Mouse (Mus musculus): ENCODE measurements at regions not wholly inside any gene's neighbourhood (a gene's known extent, or its start where the extent isn't known, plus 50 kb on each side); places are given as distances from the start of the nearest gene placed in this dataset.

GRCm38 (mm10) chr5:118465991-118466750 lies 94.3 kb upstream of the Med13l start:
- Histone ChIP-seq H3K9ac (peak overlapping the region; percentile 68), H3K36me3 (no peaks in the 10 kb centered on the region)
- no peak for ATAC-seq (ENCODE audit: extremely low read depth, insufficient number of reproducible peaks, low FRiP score, low TSS enrichment)

GRCm38 (mm10) chr5:118468739-118469138 lies 91.7 kb upstream of the Med13l start:
- 35% methylated on average over 4 of the region's 4 CpGs for WGBS
- Histone ChIP-seq H3K27me3 (replicated peaks) (no peaks in the 10 kb centered on the region), H3K4me1 (peaks cover 53% of the 10 kb centered on the region), H3K36me3 (no peaks in the 10 kb centered on the region), H3K27ac (replicated peaks) (no peak overlapping the region), H3K9ac (no peak overlapping the region), H3K4me3 (no peak overlapping the region), H3K9me3 (no peaks in the 10 kb centered on the region), H3K4me2 (no peak overlapping the region)
- ATAC-seq (ENCODE audit: extremely low read depth, insufficient number of reproducible peaks, low FRiP score, low TSS enrichment), result no peak

More at GRCm38 (mm10) chr5:118465991-118466750, 94.3 kb upstream of the Med13l start:
- Histone ChIP-seq H3K4me2 (peak overlapping the region; percentile 70), H3K4me1 (peaks cover 35% of the 10 kb centered on the region), H3K27me3 (replicated peaks) (peaks cover 5% of the 10 kb centered on the region), H3K27ac (replicated peaks) (peak overlapping the region; percentile 51), H3K4me3 (peak overlapping the region; percentile 44), H3K9me3 (no peaks in the 10 kb centered on the region)
- 13% methylated on average over 10 of the region's 10 CpGs for WGBS

DNA sequence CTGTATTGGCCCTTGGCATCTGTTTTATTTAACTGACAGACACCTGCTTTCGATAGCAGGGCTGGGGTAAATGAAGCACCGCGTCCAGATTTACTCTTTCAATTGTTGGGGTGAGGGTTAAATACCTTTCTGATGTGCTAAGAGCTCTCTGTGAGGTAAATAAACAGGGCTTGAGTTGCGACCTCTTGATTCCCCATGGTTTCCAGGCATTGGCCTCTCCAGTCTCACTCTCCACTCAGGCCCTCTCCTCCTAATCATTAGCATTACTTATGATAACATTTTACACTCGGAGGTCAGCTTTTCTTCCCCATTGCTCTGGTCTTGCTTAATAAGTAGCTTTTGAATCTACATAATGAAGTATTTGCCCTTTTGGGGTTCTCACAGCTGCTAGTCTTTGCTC lies 88.9 kb upstream of the Med13l start:
- no peaks in the 10 kb centered on the region for H3K27me3 ChIP-seq (replicated peaks)
- WGBS, result 32% methylated on average over 5 of the region's 5 CpGs
- no peak for ATAC-seq (ENCODE audit: extremely low read depth, insufficient number of reproducible peaks, low FRiP score, low TSS enrichment)
- H3K4me2 ChIP-seq, result no peak overlapping the region
- H3K4me3 ChIP-seq, result no peak overlapping the region
- H3K9me3 ChIP-seq, result no peaks in the 10 kb centered on the region
- H3K27ac ChIP-seq (replicated peaks), result no peak overlapping the region
- no peak overlapping the region for H3K9ac ChIP-seq
- no peaks in the 10 kb centered on the region for H3K36me3 ChIP-seq
- H3K4me1 ChIP-seq, result peaks cover 34% of the 10 kb centered on the region

DNA sequence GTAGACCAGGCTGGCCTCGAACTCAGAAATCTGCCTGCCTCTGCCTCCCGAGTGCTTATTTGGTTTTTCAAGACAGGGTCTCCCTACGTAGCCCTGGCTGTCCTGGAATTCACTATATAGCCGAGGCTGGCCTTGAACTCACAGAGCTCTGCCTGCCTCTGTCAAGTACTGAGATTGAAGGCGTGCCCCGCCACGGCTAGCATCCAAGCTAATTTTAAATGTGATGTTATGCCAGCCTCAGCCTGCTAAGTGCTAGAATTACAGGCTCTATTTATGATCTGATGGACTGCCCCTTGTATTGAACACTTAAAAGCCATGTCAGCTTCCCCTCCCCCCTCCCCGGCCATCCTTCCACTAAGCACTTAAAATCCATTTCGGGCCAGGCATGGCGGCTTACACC lies 88.2 kb upstream of the Med13l start:
- no peak overlapping the region for H3K9ac ChIP-seq
- H3K36me3 ChIP-seq, result no peaks in the 10 kb centered on the region
- H3K27ac ChIP-seq (replicated peaks), result no peak overlapping the region
- no peaks in the 10 kb centered on the region for H3K9me3 ChIP-seq
- WGBS, result 73% methylated on average over 10 of the region's 10 CpGs
- H3K4me2 ChIP-seq, result no peak overlapping the region
- no peak for ATAC-seq (ENCODE audit: extremely low read depth, insufficient number of reproducible peaks, low FRiP score, low TSS enrichment)
- H3K4me3 ChIP-seq, result no peak overlapping the region
- H3K27me3 ChIP-seq (replicated peaks), result no peaks in the 10 kb centered on the region
- H3K4me1 ChIP-seq, result peaks cover 40% of the 10 kb centered on the region

DNA sequence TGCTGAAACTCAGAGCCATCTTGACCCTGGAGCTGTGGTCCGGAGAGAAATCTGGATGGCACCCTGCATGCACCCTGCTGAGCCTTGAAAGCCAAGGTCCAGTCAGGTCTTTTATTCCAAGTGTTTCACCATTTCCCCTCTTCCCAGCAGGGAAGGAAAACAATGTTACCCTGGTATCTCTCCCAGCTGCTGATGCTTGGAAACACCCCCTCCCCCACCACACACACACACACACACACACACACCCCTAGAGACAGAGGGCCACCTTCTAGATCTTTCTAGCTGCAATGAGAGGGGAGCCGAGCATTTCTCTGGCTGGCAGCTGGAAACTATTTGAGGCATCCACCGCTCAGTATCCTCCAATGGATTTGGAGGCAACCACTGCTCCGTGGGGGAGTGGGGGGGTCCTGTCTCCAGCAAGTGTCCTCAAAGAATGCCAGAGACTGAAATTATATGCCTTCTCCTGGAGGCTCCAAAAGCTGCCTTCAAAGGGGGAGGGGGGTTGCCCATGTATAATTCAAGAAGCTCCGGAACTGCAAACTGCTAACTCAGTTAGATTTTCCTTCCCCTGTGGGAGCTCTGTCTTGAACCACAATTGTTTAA lies 87.2 kb upstream of the Med13l start:
- no peaks in the 10 kb centered on the region for H3K36me3 ChIP-seq
- peak overlapping the region; percentile 40; the same call in 1 of the 2 replicates for H3K9ac ChIP-seq
- no peaks in the 10 kb centered on the region for H3K27me3 ChIP-seq (replicated peaks)
- 32% methylated on average over 5 of the region's 5 CpGs for WGBS
- ATAC-seq (ENCODE audit: extremely low read depth, insufficient number of reproducible peaks, low FRiP score, low TSS enrichment), result no peak
- peaks cover 49% of the 10 kb centered on the region for H3K4me1 ChIP-seq
- no peak overlapping the region for H3K4me2 ChIP-seq
- no peaks in the 10 kb centered on the region for H3K9me3 ChIP-seq
- 0 out of 2 replicates have a peak overlapping the region, but pooled peaks have one; percentile 32 for H3K27ac ChIP-seq (replicated peaks)
- no peak overlapping the region for H3K4me3 ChIP-seq

DNA sequence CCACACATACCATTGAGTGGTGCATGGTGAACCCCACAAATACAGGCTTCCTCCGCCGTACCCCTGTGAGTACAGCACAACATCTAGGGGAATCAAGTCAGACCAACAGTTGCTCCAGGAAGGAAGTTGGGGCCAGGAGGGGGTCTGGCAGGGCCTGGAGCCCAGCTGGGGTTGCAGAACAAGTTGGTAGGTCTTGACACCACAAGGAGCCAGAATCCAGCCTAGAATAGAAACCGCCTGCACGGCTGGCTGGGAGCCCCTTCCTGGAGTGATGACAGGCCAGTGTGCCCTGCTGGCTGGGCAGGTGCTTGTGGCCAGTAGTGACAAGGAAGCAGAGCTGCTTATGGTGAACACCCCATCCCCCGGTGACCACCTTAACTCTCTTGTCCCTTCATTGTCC lies 83.9 kb upstream of the Med13l start:
- 44% methylated on average over 5 of the region's 5 CpGs for WGBS
- H3K9ac ChIP-seq, result no peak overlapping the region
- no peak overlapping the region for H3K4me3 ChIP-seq
- no peaks in the 10 kb centered on the region for H3K27me3 ChIP-seq (replicated peaks)
- H3K4me1 ChIP-seq, result peaks cover 47% of the 10 kb centered on the region
- ATAC-seq (ENCODE audit: extremely low read depth, insufficient number of reproducible peaks, low FRiP score, low TSS enrichment), result no peak
- no peaks in the 10 kb centered on the region for H3K9me3 ChIP-seq
- H3K36me3 ChIP-seq, result no peaks in the 10 kb centered on the region
- no peak overlapping the region for H3K4me2 ChIP-seq
- peak overlapping the region; percentile 0; the same call in 1 of the 2 replicates for H3K27ac ChIP-seq (replicated peaks)

- Histone ChIP-seq H3K27ac (replicated peaks) (peak overlapping the region; percentile 13), H3K9ac (peak overlapping the region; percentile 79), H3K4me3 (peak overlapping the region; percentile 45), H3K27me3 (replicated peaks) (no peaks in the 10 kb centered on the region), H3K4me1 (peaks cover 42% of the 10 kb centered on the region), H3K36me3 (no peaks in the 10 kb centered on the region), H3K9me3 (no peaks in the 10 kb centered on the region), H3K4me2 (peak overlapping the region; percentile 74)
- WGBS, result 50% methylated on average over 19 of the region's 19 CpGs
- no peak for ATAC-seq (ENCODE audit: extremely low read depth, insufficient number of reproducible peaks, low FRiP score, low TSS enrichment)
Measured at GRCm38 (mm10) chr5:118477131-118478119, 83.1 kb upstream of the Med13l start.

DNA sequence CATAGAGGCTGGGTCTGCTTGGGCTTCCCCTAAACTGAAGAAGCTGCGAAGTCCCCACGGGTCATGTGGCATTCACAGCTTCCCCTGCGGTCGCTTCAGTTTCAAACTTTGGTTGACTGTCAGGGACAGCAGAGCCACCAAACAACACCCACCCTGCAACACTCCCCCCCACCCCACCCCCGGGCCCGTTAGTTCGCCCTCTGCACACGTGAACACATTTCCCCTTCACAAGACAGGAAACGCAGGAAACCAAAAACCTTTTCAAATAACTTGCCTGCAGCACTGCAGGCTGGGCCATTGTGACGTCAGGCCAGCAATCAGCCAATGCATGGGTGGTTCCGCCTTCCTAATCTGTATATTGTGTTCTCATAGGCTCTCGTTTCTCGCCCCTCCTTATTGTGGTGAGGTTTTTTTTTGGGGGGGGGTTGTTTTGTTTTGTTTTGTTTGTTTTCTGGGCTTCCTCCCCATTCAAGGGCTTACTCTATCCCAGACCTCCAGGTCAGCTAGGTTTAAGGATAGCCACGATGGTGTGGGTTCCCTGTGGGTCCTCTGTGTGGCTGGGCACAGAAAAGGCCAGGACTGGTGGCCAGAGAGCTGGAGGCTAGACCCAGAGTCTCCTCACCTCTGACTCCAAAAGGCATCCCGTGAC lies 82.2 kb upstream of the Med13l start:
- Histone ChIP-seq H3K27me3 (replicated peaks) (no peaks in the 10 kb centered on the region), H3K27ac (replicated peaks) (peak overlapping the region; percentile 48), H3K9ac (peak overlapping the region; percentile 79), H3K4me2 (peak overlapping the region; percentile 74), H3K4me1 (peaks cover 42% of the 10 kb centered on the region), H3K9me3 (no peaks in the 10 kb centered on the region), H3K4me3 (peak overlapping the region; percentile 45), H3K36me3 (no peaks in the 10 kb centered on the region)
- WGBS, result 9% methylated on average over 15 of the region's 15 CpGs
- ATAC-seq (ENCODE audit: extremely low read depth, insufficient number of reproducible peaks, low FRiP score, low TSS enrichment), result peak; percentile 70; the same call in 1 of the 2 replicates

DNA sequence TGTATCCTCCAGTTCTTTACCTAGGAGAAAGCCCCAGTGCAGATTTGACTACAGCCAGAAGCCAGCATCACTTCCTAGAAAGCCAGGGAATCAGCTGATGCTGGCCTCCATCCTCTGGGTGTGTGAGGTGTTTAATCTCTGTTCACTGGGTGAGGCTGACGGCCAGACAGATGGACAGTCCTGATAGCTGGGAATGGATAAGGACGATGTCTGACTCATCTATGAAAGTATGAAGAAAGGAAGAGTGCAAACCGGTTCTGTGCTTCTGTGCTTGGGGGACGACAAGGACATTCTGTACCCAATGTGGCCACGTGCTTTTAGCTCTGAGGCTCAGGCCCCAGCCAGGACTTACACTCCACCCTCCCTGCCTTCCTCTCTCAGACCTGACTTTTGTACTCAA lies 80.5 kb upstream of the Med13l start:
- H3K27ac ChIP-seq (replicated peaks), result no peak overlapping the region
- ATAC-seq (ENCODE audit: extremely low read depth, insufficient number of reproducible peaks, low FRiP score, low TSS enrichment), result no peak

GRCm38 (mm10) chr5:118480965-118481793 lies 79.3 kb upstream of the Med13l start:
- peaks cover 48% of the 10 kb centered on the region for H3K4me1 ChIP-seq

More for the DNA sequence above, 80.5 kb upstream of the Med13l start:
- no peak overlapping the region for H3K4me2 ChIP-seq
- no peak overlapping the region for H3K9ac ChIP-seq
- 33% methylated on average over 5 of the region's 5 CpGs for WGBS
- H3K9me3 ChIP-seq, result no peaks in the 10 kb centered on the region
- peaks cover 50% of the 10 kb centered on the region for H3K4me1 ChIP-seq
- H3K4me3 ChIP-seq, result no peak overlapping the region
- H3K36me3 ChIP-seq, result no peaks in the 10 kb centered on the region
- no peaks in the 10 kb centered on the region for H3K27me3 ChIP-seq (replicated peaks)

More at GRCm38 (mm10) chr5:118480965-118481793, 79.3 kb upstream of the Med13l start:
- Histone ChIP-seq H3K27ac (replicated peaks) (0 out of 2 replicates have a peak overlapping the region, but pooled peaks have one; percentile 36), H3K9me3 (no peaks in the 10 kb centered on the region), H3K4me3 (no peak overlapping the region), H3K4me2 (peak overlapping the region; percentile 11; the same call in 1 of the 2 replicates), H3K27me3 (replicated peaks) (no peaks in the 10 kb centered on the region), H3K36me3 (no peaks in the 10 kb centered on the region), H3K9ac (no peak overlapping the region)
- WGBS, result 62% methylated on average over 10 of the region's 10 CpGs
- no peak for ATAC-seq (ENCODE audit: extremely low read depth, insufficient number of reproducible peaks, low FRiP score, low TSS enrichment)

Data from heart, embryonic 13.5 days (tissue).